In the genomic region with DNA sequence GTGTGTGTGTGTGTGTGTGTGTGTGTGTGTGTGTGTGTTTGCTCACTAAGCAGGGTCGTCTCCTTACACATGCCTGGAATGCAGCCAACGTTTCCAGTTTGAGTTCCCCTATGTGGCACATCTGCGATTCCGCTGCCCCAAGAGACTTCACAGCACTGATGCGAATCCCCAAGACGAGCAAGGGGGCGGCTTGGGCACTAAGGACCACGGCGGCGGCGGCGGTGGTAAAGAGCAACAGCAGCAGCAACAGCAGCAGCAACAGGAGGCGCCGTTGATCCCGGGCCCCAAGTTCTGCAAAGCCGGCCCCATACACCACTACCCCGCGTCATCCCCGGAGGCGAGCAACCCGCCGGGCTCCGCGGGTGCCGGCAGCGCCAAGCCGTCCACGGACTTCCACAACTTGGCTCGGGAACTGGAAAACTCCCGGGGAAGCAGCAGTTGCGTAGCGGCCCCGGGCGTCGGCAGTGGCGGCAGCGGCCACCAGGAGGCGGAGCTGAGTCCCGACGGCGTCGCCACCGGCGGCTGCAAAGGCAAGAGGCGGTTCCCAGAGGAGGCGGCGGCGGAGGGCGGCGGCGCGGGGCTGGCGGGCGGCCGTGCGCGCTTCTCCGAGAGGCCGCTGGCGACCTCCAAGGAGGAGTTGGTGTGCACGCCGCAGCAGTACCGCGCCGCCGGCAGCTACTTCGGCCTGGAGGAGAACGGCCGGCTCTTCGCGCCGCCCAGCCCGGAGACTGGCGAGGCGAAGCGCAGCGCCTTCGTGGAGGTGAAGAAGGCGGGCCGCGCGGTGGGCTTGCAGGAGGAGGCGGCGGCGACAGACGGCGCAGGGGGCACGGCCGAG, we compare ENCODE assay signal across 8 mouse cellular contexts. TPM values are rescaled to one million over a fixed set of nuclear protein-coding genes. Genes with fewer than 3 reads are reported as not detected.
DNase-seq lines count a peak whose midpoint lies in the region; ATAC-seq lines count a peak whose summit lies in the region.

No protein-coding gene starts in this region.

- H3K27me3 ChIP-seq in hindbrain, embryonic 14.5 days (ENCODE audit: control insufficient read depth, insufficient read depth, low read length), result peaks cover 70% of the 10 kb centered on the region
- peaks cover 98% of the 10 kb centered on the region for H3K27me3 ChIP-seq in megakaryocyte, embryonic 14.5 days (replicated peaks)

- peak overlapping the region; percentile 47; the same call in 1 of the 2 replicates for H3K27ac ChIP-seq in hindbrain, embryonic 14.5 days

- ATAC-seq in hindbrain, embryonic 14.5 days (ENCODE audit: low FRiP score), result peak; percentile 32

- DNase-seq in R1 (ENCODE audit: low read depth, low spot score), result peak; percentile 76
- DNase-seq in cerebellum, adult 9-11 months, result peak; percentile 85
- DNase-seq in gastrocnemius, adult 18-20 months (ENCODE audit: low spot score), result peak; percentile 86
- peak; percentile 82 for DNase-seq in hindbrain, embryonic 14.5 days (ENCODE audit: low spot score)
- peak; percentile 56 to 63 for DNase-seq in left cerebral cortex, adult 8-10 months (ENCODE audit: low spot score in 2 of 2)
- DNase-seq in right cerebral cortex, postnatal 10 days (ENCODE audit: low spot score in 2 of 2), result peak; percentile 79 to 85
- peak; percentile 37 for DNase-seq in urinary bladder, postnatal 10 days (ENCODE audit: low spot score)

- peak overlapping the region; percentile 86 for H3K4me2 ChIP-seq in hindbrain, embryonic 14.5 days (replicated peaks)

- no peaks in the 10 kb centered on the region for H3K9me3 ChIP-seq in hindbrain, embryonic 14.5 days (ENCODE audit: control insufficient read depth, low read length)
- H3K9me3 ChIP-seq in megakaryocyte, embryonic 14.5 days, result 0 out of 2 replicates have a peak, but pooled peaks cover 14% of the 10 kb centered on the region

- H3K4me3 ChIP-seq in hindbrain, embryonic 14.5 days (replicated peaks; ENCODE audit: low read length), result peak overlapping the region; percentile 55
- H3K4me3 ChIP-seq in megakaryocyte, embryonic 14.5 days (replicated peaks), result peak overlapping the region; percentile 90

- peak overlapping the region; percentile 58 for H3K9ac ChIP-seq in hindbrain, embryonic 14.5 days

- WGBS in hindbrain, embryonic 14.5 days, result 1% methylated on average over 79 of the region's 89 CpGs

- no peaks in the 10 kb centered on the region for H3K36me3 ChIP-seq in hindbrain, embryonic 14.5 days (replicated peaks; ENCODE audit: control insufficient read depth, insufficient read depth)
- no peaks in the 10 kb centered on the region for H3K36me3 ChIP-seq in megakaryocyte, embryonic 14.5 days (replicated peaks; ENCODE audit: low read length)

- H3K4me1 ChIP-seq in hindbrain, embryonic 14.5 days (replicated peaks; ENCODE audit: control insufficient read depth, insufficient read depth, low read length), result peaks cover 26% of the 10 kb centered on the region; the same call in 1 of the 2 replicates
- H3K4me1 ChIP-seq in megakaryocyte, embryonic 14.5 days, result peaks cover 39% of the 10 kb centered on the region

RNA-seq across cellular contexts. Expression of a gene that starts 18.2 kb away (rescaled TPM):
- 1 to 10 TPM in 1 of 2 experiments, under 1 TPM in 1; 0.55 to 1.2 TPM for total RNA-seq in gastrocnemius, adult 18-20 months (2021)
- 4.9 and 5.3 TPM in 2 replicates for polyA plus RNA-seq in hindbrain, embryonic 14.5 days (2014; fragmentation: Nextera tagmentation; extraction: Ambion mirVana)
- total RNA-seq in left cerebral cortex, adult 8-10 months (2022), result 10 to 100 TPM; 18.7 to 25.6 (median 20.5) TPM
- not detected in 2 replicates for polyA plus RNA-seq in megakaryocyte, embryonic 14.5 days (2012; ENCODE audit: insufficient read depth, low replicate concordance)

Comparison
In these comparisons a context has a peak if more than half of its experiments do, and no peak if none do; other contexts are left out.
1. Peak in every context shown above with its lines: DNase-seq, ATAC-seq, H3K4me3 ChIP-seq and H3K27ac ChIP-seq.
2. RNA of a gene that starts 18.2 kb away (total RNA-seq): 18.7 to 25.6 TPM in left cerebral cortex, adult 8-10 months; 0.55 to 1.2 TPM in gastrocnemius, adult 18-20 months; every median in the first group is over 4 times any median in the second.